Mouse (Mus musculus) MEL (cell line): Measurements from ENCODE around the gene Dus4l. TPM values are rescaled to one million over a fixed set of nuclear protein-coding genes. Genes with fewer than 3 reads are reported as not detected.

Experiments
- DNase-seq: peaks from one replicate; pipeline ENCODE4 v3.0.0; 2011; ENCODE audit warnings: low read depth, low spot score
- H3K27ac ChIP-seq: 2 replicates; pipeline ENCODE4 v1.5.1; 2012; ENCODE audit warnings: low read depth, mild to moderate bottlenecking, control low read depth, low read length, moderate library complexity; ENCODE audit not compliant: control insufficient read depth
- H3K27me3 ChIP-seq, 2 experiments: fragments of 150-350 bp in 1 of 2; sonication (generic) in 1 of 2; 2 replicates each; pipeline ENCODE4 v1.6.1; 2012; ENCODE audit warnings: low read length in 2 of 2, mild to moderate bottlenecking in 2 of 2, improper control_type of control experiment in 1 of 2, moderate library complexity in 1 of 2; ENCODE audit not compliant: insufficient read depth in 2 of 2, control insufficient read depth in 1 of 2
- H3K36me3 ChIP-seq, 2 experiments: 2 replicates each; pipeline ENCODE4 v1.6.1; 2012 to 2014; ENCODE audit warnings: low read length in 2 of 2, improper control_type of control experiment in 1 of 2, inconsistent platforms in 1 of 2, mild to moderate bottlenecking in 1 of 2; ENCODE audit not compliant: insufficient read depth in 2 of 2, control insufficient read depth in 1 of 2
- H3K4me1 ChIP-seq, 2 experiments: fragments of 150-350 bp in 1 of 2; sonication (generic) in 1 of 2; 2 replicates each; pipeline ENCODE4 v1.6.1; 2012; ENCODE audit warnings: low read length in 2 of 2, improper control_type of control experiment in 1 of 2, mild to moderate bottlenecking in 1 of 2; ENCODE audit not compliant: insufficient read depth in 2 of 2, control insufficient read depth in 1 of 2
- H3K4me3 ChIP-seq, 2 experiments: fragments of 150-350 bp in 1 of 2; sonication (generic) in 1 of 2; 2 replicates each; pipeline ENCODE4 v1.5.1; 2012; ENCODE audit warnings: low read depth in 2 of 2, low read length in 2 of 2, mild to moderate bottlenecking in 2 of 2, moderate library complexity in 2 of 2, control low read depth in 1 of 2, improper control_type of control experiment in 1 of 2; ENCODE audit not compliant: control insufficient read depth in 1 of 2, insufficient read depth in 1 of 2
- H3K79me2 ChIP-seq: 2 replicates; pipeline ENCODE4 v1.6.1; 2012; ENCODE audit warnings: mild to moderate bottlenecking, low read length, moderate library complexity; ENCODE audit not compliant: control insufficient read depth, poor library complexity, insufficient read depth
- H3K9ac ChIP-seq: 2 replicates; pipeline ENCODE4 v1.6.1; 2012; ENCODE audit warnings: low read depth, mild to moderate bottlenecking, control low read depth, low read length, moderate library complexity; ENCODE audit not compliant: control insufficient read depth, poor library complexity, severe bottlenecking
- H3K9me3 ChIP-seq: fragments of 150-350 bp; sonication (generic); replicated peaks from 2 replicates; pipeline ENCODE4 v1.6.1; 2012; ENCODE audit warnings: mild to moderate bottlenecking, low read length, improper control_type of control experiment, moderate library complexity; ENCODE audit not compliant: insufficient read depth
- CHD1 ChIP-seq: IDR thresholded peaks from 2 replicates; pipeline ENCODE4 v1.6.1; 2012; ENCODE audit warnings: low read depth, mild to moderate bottlenecking, inconsistent platforms, low read length, improper control_type of control experiment
- CTCF ChIP-seq, 3 experiments: IDR thresholded peaks in 2 of 3; conservative IDR thresholded peaks in 1 of 3; 2 replicates each; pipeline ENCODE4 v1.5.1; 2011 to 2012; ENCODE audit warnings: low read length in 3 of 3, low read depth in 2 of 3, mild to moderate bottlenecking in 2 of 3, improper control_type of control experiment in 1 of 3, inconsistent platforms in 1 of 3, mixed read lengths in 1 of 3, moderate library complexity in 1 of 3; ENCODE audit not compliant: control insufficient read depth in 1 of 3, insufficient read depth in 1 of 3, poor library complexity in 1 of 3, severe bottlenecking in 1 of 3
- GABPA ChIP-seq: IDR thresholded peaks from 2 replicates; pipeline ENCODE4 v1.6.1; 2012; ENCODE audit warnings: low read depth, mild to moderate bottlenecking, inconsistent platforms, low read length, improper control_type of control experiment, moderate library complexity
- GATA1 ChIP-seq: IDR thresholded peaks from 2 replicates; pipeline ENCODE4 v1.6.1; 2011; ENCODE audit warnings: low read depth, low read length, improper control_type of control experiment
- HCFC1 ChIP-seq: IDR thresholded peaks from 2 replicates; pipeline ENCODE4 v1.6.1; 2012; ENCODE audit warnings: low read depth, mild to moderate bottlenecking, inconsistent platforms, low read length, improper control_type of control experiment, moderate library complexity
- JUND ChIP-seq: IDR thresholded peaks from 2 replicates; pipeline ENCODE4 v1.6.1; 2011; ENCODE audit warnings: low read depth, mild to moderate bottlenecking, improper control_type of control experiment, low read length
- MAFK ChIP-seq: IDR thresholded peaks from 2 replicates; pipeline ENCODE4 v1.6.1; 2011; ENCODE audit warnings: low read depth, mild to moderate bottlenecking, low read length, improper control_type of control experiment, borderline replicate concordance
- MAX ChIP-seq: IDR thresholded peaks from 2 replicates; pipeline ENCODE4 v1.6.1; 2011; ENCODE audit warnings: low read length, improper control_type of control experiment
- MEF2A ChIP-seq: IDR thresholded peaks from 2 replicates; pipeline ENCODE4 v1.6.1; 2014; ENCODE audit warnings: low read depth, mild to moderate bottlenecking, inconsistent platforms, low read length, improper control_type of control experiment; ENCODE audit not compliant: poor library complexity, insufficient replicate concordance, severe bottlenecking; ENCODE audit errors: extremely low read depth
- NRF1 ChIP-seq: IDR thresholded peaks from 2 replicates; pipeline ENCODE4 v1.6.1; 2014; ENCODE audit warnings: low read depth, mild to moderate bottlenecking, inconsistent platforms, low read length, improper control_type of control experiment, moderate library complexity; ENCODE audit not compliant: poor library complexity, insufficient read depth, severe bottlenecking
- POLR2A ChIP-seq, 2 experiments: IDR thresholded peaks; 2 replicates each; pipeline ENCODE4 v1.6.1; 2011 to 2012; ENCODE audit warnings: low read length in 2 of 2, mild to moderate bottlenecking in 2 of 2, control low read depth in 1 of 2, improper control_type of control experiment in 1 of 2, low read depth in 1 of 2, moderate library complexity in 1 of 2; ENCODE audit not compliant: control insufficient read depth in 1 of 2, insufficient read depth in 1 of 2, poor library complexity in 1 of 2
- POLR2AphosphoS2 ChIP-seq: IDR thresholded peaks from 2 replicates; pipeline ENCODE4 v1.6.1; 2011; ENCODE audit warnings: low read length, improper control_type of control experiment
- RAD21 ChIP-seq: IDR thresholded peaks from 2 replicates; pipeline ENCODE4 v1.6.1; 2011; ENCODE audit warnings: mild to moderate bottlenecking, low read depth, low read length, improper control_type of control experiment
- SMC3 ChIP-seq: IDR thresholded peaks from 2 replicates; pipeline ENCODE4 v1.6.1; 2011; ENCODE audit warnings: low read depth, low read length, improper control_type of control experiment
- TCF12 ChIP-seq: IDR thresholded peaks from 2 replicates; pipeline ENCODE4 v1.6.1; 2014; ENCODE audit warnings: low read depth, mild to moderate bottlenecking, inconsistent platforms, low read length, improper control_type of control experiment, moderate library complexity
- UBTF ChIP-seq: IDR thresholded peaks from 2 replicates; pipeline ENCODE4 v1.6.1; 2012; ENCODE audit warnings: low read depth, mild to moderate bottlenecking, inconsistent platforms, low read length, improper control_type of control experiment, moderate library complexity, borderline replicate concordance; ENCODE audit not compliant: insufficient read depth
- ZC3H11A ChIP-seq: IDR thresholded peaks from 2 replicates; pipeline ENCODE4 v1.6.1; 2012; ENCODE audit warnings: low read depth, mild to moderate bottlenecking, inconsistent platforms, low read length, improper control_type of control experiment
- ZMIZ1 ChIP-seq: IDR thresholded peaks from 2 replicates; pipeline ENCODE4 v1.6.1; 2012; ENCODE audit warnings: low read depth, mild to moderate bottlenecking, inconsistent platforms, low read length, improper control_type of control experiment, moderate library complexity
- polyA plus RNA-seq, 2 experiments: library from polyadenylated mRNA; stranded (reverse) in 1 of 2; unstranded in 1 of 2; fragments of >175 nt in 1 of 2; fragments of >200 nt in 1 of 2; gene quantifications; 2 replicates each; pipeline versions ENCODE4 v1.2.1 to v1.2.4; 2012; ENCODE audit warnings: low replicate concordance in 2 of 2, low read depth in 1 of 2; ENCODE audit not compliant: insufficient read length in 2 of 2, insufficient read depth in 1 of 2, missing spikeins in 1 of 2
- total RNA-seq: library from RNA; depleted of rRNA; stranded (reverse); fragments of 300-350 nt; gene quantifications from 2 replicates; pipeline ENCODE4 v1.2.3, GENCODE M21; 2012; rRNA removed

Dus4l gene
- total and polyA plus RNA-seq, 3 experiments, result 11.9 to 12.1 TPM; not detected in 1

DNA sequence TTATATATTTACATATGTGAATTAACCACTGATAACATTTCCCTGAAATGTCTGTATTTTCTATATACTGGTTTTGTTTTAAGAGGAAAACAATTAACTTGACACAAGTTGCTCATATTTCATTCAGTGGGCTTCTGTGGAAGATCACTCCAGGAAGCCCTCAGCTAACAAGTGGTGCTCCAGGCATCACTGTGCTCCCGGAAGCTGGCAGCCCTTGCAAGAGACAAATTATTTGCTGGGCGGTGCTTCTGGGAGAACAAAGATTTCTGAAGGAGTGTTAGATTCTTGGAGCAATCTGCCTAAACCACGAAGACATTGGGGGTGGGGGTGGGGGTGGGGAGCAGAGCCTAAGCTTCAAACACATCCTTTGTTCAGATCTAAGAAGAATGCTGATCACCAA lies 62.6 kb downstream of the Dus4l start:
- no peak overlapping the region for H3K9ac ChIP-seq
- no peak for TF ChIP-seq ZMIZ1
- TF ChIP-seq NRF1, result no peak
- no peak for TF ChIP-seq ZC3H11A
- TF ChIP-seq JUND, result no peak
- TF ChIP-seq SMC3, result no peak
- TF ChIP-seq GABPA, result no peak
- no peak for TF ChIP-seq POLR2AphosphoS2
- TF ChIP-seq MAFK, result no peak
- TF ChIP-seq UBTF, result no peak
- TF ChIP-seq HCFC1, result no peak
- no peak for TF ChIP-seq MAX
- TF ChIP-seq GATA1, result no peak
- TF ChIP-seq CTCF (IDR thresholded peaks at IDR 0.05 in 2 of 3, conservative IDR thresholded peaks at IDR 0.05 in 1 of 3; ENCODE audit: control insufficient read depth in 1 of 3, insufficient read depth in 1 of 3, low read depth in 2 of 3, low read length in 3 of 3, poor library complexity in 1 of 3, severe bottlenecking in 1 of 3), result no peak
- TF ChIP-seq RAD21, result no peak
- TF ChIP-seq MEF2A, result no peak
- TF ChIP-seq CHD1, result no peak
- TF ChIP-seq POLR2A (IDR thresholded peaks at IDR 0.05; ENCODE audit: control insufficient read depth in 1 of 2, insufficient read depth in 1 of 2, low read depth in 1 of 2, low read length in 2 of 2, poor library complexity in 1 of 2), result no peak
- no peak for TF ChIP-seq TCF12
- H3K27me3 ChIP-seq, result no peaks in the 10 kb centered on the region
- H3K4me1 ChIP-seq, result peaks cover 0 to 2% of the 10 kb centered on the region in 2 experiments; a peak in 1 of 4 replicates
- no peaks in the 10 kb centered on the region for H3K79me2 ChIP-seq
- no peaks in the 10 kb centered on the region for H3K9me3 ChIP-seq
- H3K4me3 ChIP-seq, result no peak overlapping the region
- no peak overlapping the region for H3K27ac ChIP-seq
- DNase-seq, result no peak
- H3K36me3 ChIP-seq, result peaks cover 4 to 6% of the 10 kb centered on the region in 2 experiments; a peak in 3 of 4 replicates

Other genes with a start within 250 kb of the Dus4l start
- 5.0 and 5.3 TPM in 2 replicates for gene Cbll1, start 155.2 kb downstream of the Dus4l start, total RNA-seq
- 10 to 100 TPM in 1 of 2 experiments, not detected in 1; 19.8 TPM for gene Cbll1, start 155.2 kb downstream of the Dus4l start, polyA plus RNA-seq
- 0.04 TPM in 1 of 2 replicates, not detected in the other for gene Slc26a4, start 94.9 kb downstream of the Dus4l start, total RNA-seq
- not detected for gene Slc26a4, start 94.9 kb downstream of the Dus4l start, polyA plus RNA-seq
- 30.9 and 34.0 TPM in 2 replicates for gene Bcap29, start 20.2 kb downstream of the Dus4l start, total RNA-seq
- gene Bcap29, start 20.2 kb downstream of the Dus4l start, polyA plus RNA-seq, result 10 to 100 TPM in 1 of 2 experiments, not detected in 1; 63.4 TPM
- 20.0 and 27.1 TPM in 2 replicates for gene Cog5, start within 50 bp of the Dus4l start, total RNA-seq
- gene Cog5, start within 50 bp of the Dus4l start, polyA plus RNA-seq, result 10 to 100 TPM in 1 of 2 experiments, not detected in 1; 28.4 TPM
- not detected in 2 replicates for gene Gpr22, start 59.1 kb upstream of the Dus4l start, total RNA-seq
- gene Gpr22, start 59.1 kb upstream of the Dus4l start, polyA plus RNA-seq, result not detected